Mouse (Mus musculus) spleen, adult 2 months (tissue): ENCODE data around the gene Cnga3.

ENCODE experiments used
- CTCF ChIP-seq: fragments of 200-500 bp; IDR thresholded peaks from 2 replicates; pipeline ENCODE4 v1.5.1; 2011; ENCODE audit warnings: mild to moderate bottlenecking, inconsistent platforms; ENCODE audit not compliant: insufficient read depth, insufficient read length, insufficient replicate concordance; ENCODE audit errors: extremely low read depth
- POLR2A ChIP-seq: fragments of 200-500 bp; IDR thresholded peaks from 2 replicates; pipeline ENCODE4 v1.6.1; 2011; ENCODE audit warnings: low read depth, low read length, inconsistent platforms

- TF ChIP-seq POLR2A (no peak), CTCF (no peak)
These were observed 91.6 kb downstream of the Cnga3 start for GRCm38 (mm10) chr1:37305691-37306287.
